Mouse (Mus musculus) midbrain, embryonic 11.5 days (tissue): ENCODE results near the gene Htra3. TPM values are rescaled to one million over a fixed set of nuclear protein-coding genes. Genes with fewer than 3 reads are reported as not detected.
A peak's percentile ranks its signal among the peaks of the same experiment; 100 is the strongest.

Experiments
- ATAC-seq: fragments of 200-750 bp; cut with Nextera tagmentation; 2 replicates; pipeline ENCODE4 v1.8.0; 2017; ENCODE audit warnings: moderate TSS enrichment, moderate library complexity; ENCODE audit not compliant: low FRiP score
- DNase-seq: peaks from one replicate; pipeline ENCODE4 v3.0.0; 2015; ENCODE audit warnings: low spot score; ENCODE audit errors: missing footprints
- H3K27ac ChIP-seq: fragments of 300-500 bp; sonication (generic); 2 replicates; pipeline ENCODE4 v1.5.1; 2014; ENCODE audit warnings: low read depth, low read length
- H3K27me3 ChIP-seq: fragments of 300-500 bp; sonication (generic); 2 replicates; pipeline ENCODE4 v1.6.1; 2014; ENCODE audit warnings: mild to moderate bottlenecking, low read length, moderate library complexity, mixed read lengths; ENCODE audit not compliant: control insufficient read depth, insufficient read depth
- H3K36me3 ChIP-seq: fragments of 300-500 bp; sonication (generic); 2 replicates; pipeline ENCODE4 v1.6.1; 2014; ENCODE audit warnings: mild to moderate bottlenecking, low read length, moderate library complexity, mixed read lengths; ENCODE audit not compliant: control insufficient read depth, insufficient read depth
- H3K4me1 ChIP-seq: fragments of 300-500 bp; sonication (generic); 2 replicates; pipeline ENCODE4 v1.6.1; 2014; ENCODE audit warnings: low read length; ENCODE audit not compliant: control insufficient read depth, insufficient read depth
- H3K4me2 ChIP-seq: fragments of 300-500 bp; sonication (generic); 2 replicates; pipeline ENCODE4 v1.6.1; 2014; ENCODE audit warnings: mild to moderate bottlenecking, moderate library complexity
- H3K4me3 ChIP-seq: fragments of 300-500 bp; sonication (generic); 2 replicates; pipeline ENCODE4 v1.5.1; 2014; ENCODE audit warnings: low read depth, low read length
- H3K9ac ChIP-seq: fragments of 300-500 bp; sonication (generic); 2 replicates; pipeline ENCODE4 v1.6.1; 2014; ENCODE audit warnings: low read length
- H3K9me3 ChIP-seq: fragments of 300-500 bp; sonication (generic); 2 replicates; pipeline ENCODE4 v1.6.1; 2016; ENCODE audit warnings: low read length; ENCODE audit not compliant: control insufficient read depth
- WGBS: fragments of 180-500 bp; shearing (Covaris S2); extraction: QIAGEN DNeasy Blood & Tissue Kit; methylation state at CpG from one replicate; pipeline ENCODE4 v1.1.7; 2014; 5-methylcytosine and 5-hydroxymethylcytosine counted together
- polyA plus RNA-seq: library from polyadenylated mRNA; unstranded; fragments of >200 nt; fragmentation: Nextera tagmentation; extraction: Ambion mirVana; gene quantifications from 2 replicates; pipeline ENCODE4 v1.2.1, GENCODE M21; 2014

Gene Htra3
- polyA plus RNA-seq, 1 experiment from 2014 or later = 7.6 TPM

- Histone ChIP-seq H3K9me3 (no peaks in the 10 kb centered on the region), H3K4me2 (no peak overlapping the region), H3K27ac (no peak overlapping the region), H3K4me1 (no peaks in the 10 kb centered on the region), H3K27me3 (no peaks in the 10 kb centered on the region), H3K9ac (no peak overlapping the region), H3K36me3 (no peaks in the 10 kb centered on the region), H3K4me3 (no peak overlapping the region)
- 57% methylated on average over 4 of the region's 4 CpGs for WGBS
- ATAC-seq = no peak
- no peak for DNase-seq
Measured at GRCm38 (mm10) chr5:35621114-35621513, 58.5 kb downstream of the Htra3 start.

GRCm38 (mm10) chr5:35616943-35617342 is 62.6 kb downstream of the Htra3 start:
- Histone ChIP-seq H3K27ac (no peak overlapping the region), H3K27me3 (no peaks in the 10 kb centered on the region), H3K4me1 (no peaks in the 10 kb centered on the region), H3K9me3 (no peaks in the 10 kb centered on the region), H3K9ac (no peak overlapping the region), H3K36me3 (no peaks in the 10 kb centered on the region), H3K4me3 (no peak overlapping the region), H3K4me2 (no peak overlapping the region)
- WGBS = 44% methylated on average over 5 of the region's 5 CpGs
- ATAC-seq (no peak), DNase-seq (no peak)

- no peak for ATAC-seq
- no peak overlapping the region for H3K9ac ChIP-seq
- no peaks in the 10 kb centered on the region for H3K9me3 ChIP-seq
- H3K27ac ChIP-seq = no peak overlapping the region
- no peak overlapping the region for H3K4me2 ChIP-seq
- H3K36me3 ChIP-seq = no peaks in the 10 kb centered on the region
- H3K4me1 ChIP-seq = peaks cover 12% of the 10 kb centered on the region
- no peak overlapping the region for H3K4me3 ChIP-seq
- H3K27me3 ChIP-seq = no peaks in the 10 kb centered on the region
- 92% methylated on average over 8 of the region's 8 CpGs for WGBS
- DNase-seq = no peak
Measured at GRCm38 (mm10) chr5:35612722-35613121, 66.9 kb downstream of the Htra3 start.

- no peaks in the 10 kb centered on the region for H3K36me3 ChIP-seq
- no peak overlapping the region for H3K4me2 ChIP-seq
- H3K9ac ChIP-seq = no peak overlapping the region
- DNase-seq = no peak
- no peak overlapping the region for H3K27ac ChIP-seq
- H3K4me3 ChIP-seq = no peak overlapping the region
- H3K4me1 ChIP-seq = peaks cover 12% of the 10 kb centered on the region
- no peaks in the 10 kb centered on the region for H3K27me3 ChIP-seq
- ATAC-seq = no peak
- no peaks in the 10 kb centered on the region for H3K9me3 ChIP-seq
- 90% methylated on average over 11 of the region's 11 CpGs for WGBS
Measured at GRCm38 (mm10) chr5:35611900-35612299, 67.7 kb downstream of the Htra3 start.

- DNase-seq (no peak), ATAC-seq (no peak)
- Histone ChIP-seq H3K4me3 (no peak overlapping the region), H3K4me1 (peaks cover 12% of the 10 kb centered on the region), H3K27ac (no peak overlapping the region), H3K36me3 (no peaks in the 10 kb centered on the region), H3K9me3 (no peaks in the 10 kb centered on the region), H3K27me3 (no peaks in the 10 kb centered on the region), H3K9ac (no peak overlapping the region), H3K4me2 (no peak overlapping the region)
- WGBS = 88% methylated on average over 9 of the region's 9 CpGs
Measured at GRCm38 (mm10) chr5:35611170-35611569, 68.4 kb downstream of the Htra3 start.

GRCm38 (mm10) chr5:35610381-35610780 is 69.2 kb downstream of the Htra3 start:
- no peak overlapping the region for H3K9ac ChIP-seq
- WGBS = 91% methylated on average over 7 of the region's 7 CpGs

GRCm38 (mm10) chr5:35609971-35610370 is 69.6 kb downstream of the Htra3 start:
- Histone ChIP-seq H3K27me3 (no peaks in the 10 kb centered on the region), H3K27ac (no peak overlapping the region), H3K9me3 (no peaks in the 10 kb centered on the region), H3K4me3 (no peak overlapping the region), H3K9ac (no peak overlapping the region), H3K4me1 (peaks cover 12% of the 10 kb centered on the region), H3K4me2 (no peak overlapping the region), H3K36me3 (no peaks in the 10 kb centered on the region)
- 75% methylated on average over 2 of the region's 2 CpGs for WGBS
- ATAC-seq (peak; percentile 43; the same call in 1 of the 2 replicates), DNase-seq (no peak)

More at GRCm38 (mm10) chr5:35610381-35610780, 69.2 kb downstream of the Htra3 start:
- H3K27me3 ChIP-seq = no peaks in the 10 kb centered on the region
- H3K36me3 ChIP-seq = no peaks in the 10 kb centered on the region
- no peak overlapping the region for H3K4me2 ChIP-seq
- no peak for DNase-seq
- no peak overlapping the region for H3K27ac ChIP-seq
- no peak overlapping the region for H3K4me3 ChIP-seq
- no peak for ATAC-seq
- H3K9me3 ChIP-seq = no peaks in the 10 kb centered on the region
- peaks cover 12% of the 10 kb centered on the region for H3K4me1 ChIP-seq

GRCm38 (mm10) chr5:35609381-35609780 is 70.2 kb downstream of the Htra3 start:
- H3K9me3 ChIP-seq = no peaks in the 10 kb centered on the region
- no peak overlapping the region for H3K4me3 ChIP-seq
- peak; percentile 72 for ATAC-seq
- no peaks in the 10 kb centered on the region for H3K27me3 ChIP-seq
- H3K36me3 ChIP-seq = no peaks in the 10 kb centered on the region
- H3K4me2 ChIP-seq = peak overlapping the region; percentile 20; the same call in 1 of the 2 replicates
- H3K4me1 ChIP-seq = peaks cover 12% of the 10 kb centered on the region
- DNase-seq = peak; percentile 94
- peak overlapping the region; percentile 30; the same call in 1 of the 2 replicates for H3K9ac ChIP-seq
- H3K27ac ChIP-seq = no peak overlapping the region
- WGBS = 7% methylated on average over 12 of the region's 12 CpGs

GRCm38 (mm10) chr5:35608559-35608958 is 71.0 kb downstream of the Htra3 start:
- Histone ChIP-seq H3K4me3 (no peak overlapping the region), H3K36me3 (no peaks in the 10 kb centered on the region), H3K9ac (no peak overlapping the region), H3K27ac (no peak overlapping the region), H3K27me3 (no peaks in the 10 kb centered on the region), H3K4me2 (no peak overlapping the region), H3K4me1 (peaks cover 12% of the 10 kb centered on the region), H3K9me3 (no peaks in the 10 kb centered on the region)
- 82% methylated on average over 5 of the region's 5 CpGs for WGBS
- no peak for ATAC-seq
- no peak for DNase-seq
